Mouse (Mus musculus): ENCODE data around the gene Tbc1d30. TPM values are rescaled to one million over a fixed set of nuclear protein-coding genes. Genes with fewer than 3 reads are reported as not detected.

The Tbc1d30 gene
- polyA plus RNA-seq, 1 experiment from 2014 or later, result 18.2 TPM

DNA sequence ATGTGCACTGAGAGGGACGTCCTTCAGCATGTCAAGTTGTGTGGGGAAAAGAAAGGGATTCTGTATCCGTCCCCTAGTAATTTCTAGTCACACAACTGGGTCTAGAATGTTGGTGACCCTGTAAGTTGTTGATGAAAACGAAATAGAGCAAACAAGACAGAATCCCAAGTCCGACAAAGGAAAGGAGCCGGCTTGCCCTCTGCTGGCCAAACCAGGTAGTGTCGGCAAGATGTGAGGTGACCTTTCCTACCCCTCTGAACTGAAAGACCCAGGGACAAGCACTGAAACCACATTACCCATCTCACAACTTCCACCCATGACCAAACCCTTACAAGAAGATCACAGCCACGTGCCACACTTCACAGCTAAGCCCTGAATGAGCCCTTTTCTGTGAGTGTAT, 20.1 kb downstream of the Tbc1d30 start:
- Histone ChIP-seq H3K27me3 (replicated peaks) (no peaks in the 10 kb centered on the region), H3K27ac (replicated peaks) (no peak overlapping the region), H3K9me3 (replicated peaks) (no peaks in the 10 kb centered on the region), H3K4me3 (replicated peaks) (no peak overlapping the region), H3K36me3 (no peaks in the 10 kb centered on the region), H3K4me1 (no peaks in the 10 kb centered on the region), H3K4me2 (no peak overlapping the region), H3K9ac (replicated peaks) (no peak overlapping the region)
- ATAC-seq (ENCODE audit: low FRiP score), result no peak
- 11% methylated on average over 7 of the region's 7 CpGs for WGBS

DNA sequence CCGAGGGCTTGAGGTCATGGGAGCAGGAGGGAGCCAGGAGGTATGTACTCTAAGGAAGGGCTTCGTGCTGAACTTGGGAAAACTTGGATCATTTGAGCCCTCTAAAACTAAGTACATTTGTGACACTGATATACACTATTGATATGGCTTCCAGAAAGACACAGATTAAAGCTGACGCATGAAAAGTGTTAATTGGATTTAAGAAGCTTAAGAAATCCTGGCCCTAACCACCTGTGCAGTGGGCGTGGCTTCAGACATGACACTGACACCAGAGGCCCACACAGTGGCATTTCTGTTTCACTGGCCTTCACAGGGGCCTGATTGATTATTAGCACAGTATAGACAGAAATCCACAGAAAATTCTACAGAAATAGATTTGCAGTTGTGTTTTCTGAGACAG, 21.5 kb downstream of the Tbc1d30 start:
- no peaks in the 10 kb centered on the region for H3K36me3 ChIP-seq
- no peak for ATAC-seq (ENCODE audit: low FRiP score)
- H3K27me3 ChIP-seq (replicated peaks), result no peaks in the 10 kb centered on the region
- no peaks in the 10 kb centered on the region for H3K9me3 ChIP-seq (replicated peaks)
- 80% methylated on average over 4 of the region's 4 CpGs for WGBS
- no peaks in the 10 kb centered on the region for H3K4me1 ChIP-seq
- no peak overlapping the region for H3K27ac ChIP-seq (replicated peaks)
- no peak overlapping the region for H3K4me2 ChIP-seq
- no peak overlapping the region for H3K9ac ChIP-seq (replicated peaks)
- H3K4me3 ChIP-seq (replicated peaks), result no peak overlapping the region

DNA sequence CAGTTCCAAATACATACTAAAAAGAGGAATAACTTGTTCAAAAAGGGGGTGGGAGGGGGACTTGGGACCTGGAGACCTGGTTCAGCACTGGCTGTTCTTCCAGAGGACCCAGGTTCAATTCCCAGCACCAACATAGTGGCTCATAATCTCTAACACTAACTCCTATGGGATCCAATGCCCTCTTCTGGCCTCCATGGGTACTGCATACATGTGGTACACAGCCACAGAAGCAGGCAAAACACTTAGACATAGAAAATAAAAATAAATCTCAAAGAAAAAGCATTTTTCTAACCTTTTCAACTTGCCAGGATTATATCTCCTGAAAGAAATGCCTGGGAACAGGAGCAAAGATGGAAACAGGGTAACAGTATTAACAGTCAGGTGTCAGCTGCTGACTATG, 24.9 kb downstream of the Tbc1d30 start:
- ATAC-seq (ENCODE audit: low FRiP score), result no peak
- no peak overlapping the region for H3K4me3 ChIP-seq (replicated peaks)
- no peaks in the 10 kb centered on the region for H3K9me3 ChIP-seq (replicated peaks)
- H3K27ac ChIP-seq (replicated peaks), result no peak overlapping the region
- no peak overlapping the region for H3K4me2 ChIP-seq
- H3K9ac ChIP-seq (replicated peaks), result no peak overlapping the region
- H3K4me1 ChIP-seq, result no peaks in the 10 kb centered on the region
- no peaks in the 10 kb centered on the region for H3K27me3 ChIP-seq (replicated peaks)
- no peaks in the 10 kb centered on the region for H3K36me3 ChIP-seq

DNA sequence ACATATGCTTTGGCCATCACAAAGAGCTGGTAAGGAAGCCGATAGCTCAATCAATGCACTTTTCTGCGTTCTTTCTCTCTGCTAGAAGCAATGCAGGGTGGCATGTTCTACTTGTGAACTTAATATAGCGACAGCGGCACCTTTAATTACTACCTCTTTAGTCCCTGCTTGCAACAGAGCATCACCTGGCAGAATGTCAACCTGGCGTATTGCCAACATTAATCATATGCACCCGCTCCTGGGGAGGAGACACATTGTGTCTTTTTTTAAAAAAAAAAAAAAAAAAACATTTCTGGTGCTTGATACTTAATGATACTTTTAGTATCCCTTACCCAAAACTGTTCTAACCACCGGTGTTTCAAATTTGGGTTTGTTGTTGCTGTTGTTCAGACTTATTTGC, 27.6 kb downstream of the Tbc1d30 start:
- Histone ChIP-seq H3K9me3 (replicated peaks) (no peaks in the 10 kb centered on the region), H3K4me1 (no peaks in the 10 kb centered on the region), H3K27ac (replicated peaks) (no peak overlapping the region), H3K36me3 (no peaks in the 10 kb centered on the region), H3K9ac (replicated peaks) (no peak overlapping the region), H3K27me3 (replicated peaks) (no peaks in the 10 kb centered on the region), H3K4me3 (replicated peaks) (no peak overlapping the region), H3K4me2 (no peak overlapping the region)
- WGBS, result 81% methylated on average over 7 of the region's 7 CpGs
- no peak for ATAC-seq (ENCODE audit: low FRiP score)

DNA sequence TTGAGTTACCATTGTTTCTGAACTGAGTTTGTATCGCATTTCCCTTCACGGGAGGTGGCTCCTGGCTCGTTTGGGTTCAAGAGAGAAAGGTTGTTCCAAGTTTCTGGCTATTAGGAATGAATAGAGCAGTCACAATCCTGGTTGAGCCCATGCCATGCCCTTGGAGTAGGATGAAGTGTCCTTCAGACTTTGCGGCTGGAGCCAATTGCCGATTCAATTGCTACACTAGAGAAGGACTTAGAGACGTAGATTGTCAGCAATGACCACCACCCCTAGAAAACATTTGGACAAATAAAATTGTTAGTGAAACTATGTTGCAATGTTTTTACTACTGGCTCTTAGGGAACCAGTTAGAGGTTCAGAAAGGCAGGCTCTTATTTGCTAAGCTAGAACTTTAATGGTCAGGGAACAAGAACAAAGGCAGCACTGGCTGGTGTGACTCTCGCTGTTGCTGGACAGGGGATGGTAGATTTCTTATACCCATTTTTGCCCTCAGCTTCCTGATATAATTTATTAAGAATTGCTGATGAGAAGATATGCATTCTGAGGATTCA, 32.6 kb downstream of the Tbc1d30 start:
- WGBS, result 80% methylated on average over 7 of the region's 7 CpGs
- Histone ChIP-seq H3K4me2 (no peak overlapping the region), H3K36me3 (no peaks in the 10 kb centered on the region), H3K27ac (replicated peaks) (no peak overlapping the region), H3K27me3 (replicated peaks) (no peaks in the 10 kb centered on the region; the same call in 1 of the 2 replicates), H3K4me3 (replicated peaks) (no peak overlapping the region), H3K9me3 (replicated peaks) (no peaks in the 10 kb centered on the region), H3K4me1 (peaks cover 15% of the 10 kb centered on the region), H3K9ac (replicated peaks) (no peak overlapping the region)
- no peak for ATAC-seq (ENCODE audit: low FRiP score)

DNA sequence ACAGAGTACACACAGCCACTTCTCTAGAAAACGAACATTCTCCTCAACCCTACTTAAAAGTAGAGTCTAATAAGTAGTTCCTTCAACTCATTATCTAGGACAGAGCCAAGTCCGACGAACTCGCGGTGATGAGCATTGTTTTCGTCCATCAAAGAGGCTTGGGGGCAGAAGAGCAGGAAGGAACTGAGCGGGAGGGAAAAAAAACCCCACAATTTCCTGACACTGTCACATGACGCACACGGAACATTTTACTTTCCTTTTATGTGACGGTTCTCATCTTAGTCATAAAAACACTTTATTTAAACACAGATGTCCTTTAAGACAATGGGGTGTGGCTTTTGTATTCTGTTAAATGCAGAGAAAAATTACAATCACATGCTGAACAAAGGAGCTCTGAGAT, 34.7 kb downstream of the Tbc1d30 start:
- no peak overlapping the region for H3K27ac ChIP-seq (replicated peaks)
- WGBS, result 89% methylated on average over 10 of the region's 10 CpGs
- H3K27me3 ChIP-seq (replicated peaks), result no peaks in the 10 kb centered on the region; the same call in 1 of the 2 replicates
- no peaks in the 10 kb centered on the region for H3K36me3 ChIP-seq
- no peak overlapping the region for H3K4me3 ChIP-seq (replicated peaks)
- peaks cover 21% of the 10 kb centered on the region for H3K4me1 ChIP-seq
- no peak for ATAC-seq (ENCODE audit: low FRiP score)
- H3K4me2 ChIP-seq, result no peak overlapping the region
- no peak overlapping the region for H3K9ac ChIP-seq (replicated peaks)
- H3K9me3 ChIP-seq (replicated peaks), result no peaks in the 10 kb centered on the region

DNA sequence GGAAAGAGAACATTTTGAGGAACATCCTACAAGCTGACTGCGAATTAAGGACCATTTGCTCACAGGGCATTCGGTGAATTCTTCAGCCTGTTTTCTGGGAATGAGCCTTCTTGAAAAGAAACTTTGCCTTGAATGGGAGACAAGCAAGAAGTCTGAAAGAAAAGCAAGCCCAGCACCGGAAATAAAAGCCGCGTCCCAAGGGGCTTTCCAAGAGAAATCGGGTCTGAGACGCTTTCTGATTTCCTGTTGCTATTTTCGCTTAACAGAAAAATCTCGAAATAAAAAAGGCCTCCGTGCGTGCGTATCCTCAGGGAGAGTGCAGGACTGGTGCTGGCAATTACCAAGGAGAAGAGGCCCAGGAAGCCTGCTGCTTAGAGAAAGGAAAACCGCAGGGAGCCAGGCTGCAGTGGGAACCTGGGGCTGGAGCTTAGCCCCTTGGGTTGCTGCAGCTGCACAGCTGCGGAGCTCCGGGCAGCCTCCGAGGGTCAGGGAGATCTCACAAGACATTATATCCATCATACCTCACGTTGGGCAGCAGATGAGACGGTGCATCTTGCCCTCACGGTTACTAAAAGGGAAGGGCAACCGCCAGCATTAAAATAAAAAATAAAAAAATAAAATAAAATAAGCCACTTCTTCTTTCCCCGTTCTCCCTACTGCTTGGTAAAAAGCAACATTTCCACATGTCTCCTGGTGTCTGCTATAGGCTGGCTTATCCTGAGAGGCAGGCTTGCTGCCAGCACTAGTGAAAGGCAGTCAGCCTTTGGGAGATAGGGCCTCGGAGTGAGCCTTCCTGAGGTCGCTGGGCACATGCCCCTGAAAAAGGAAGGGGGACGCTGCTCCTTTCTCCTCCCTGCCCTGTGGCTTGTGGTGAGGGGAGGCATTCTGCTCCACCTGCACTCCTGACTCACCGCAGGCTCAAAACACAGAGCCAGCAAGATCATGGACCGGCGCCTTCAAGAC, 35.5 kb downstream of the Tbc1d30 start:
- no peaks in the 10 kb centered on the region; the same call in 1 of the 2 replicates for H3K27me3 ChIP-seq (replicated peaks)
- peak overlapping the region; percentile 49 for H3K27ac ChIP-seq (replicated peaks)
- peak overlapping the region; percentile 9; the same call in 1 of the 2 replicates for H3K4me3 ChIP-seq (replicated peaks)
- peak overlapping the region; percentile 33; the same call in 1 of the 2 replicates for H3K9ac ChIP-seq (replicated peaks)
- no peak for ATAC-seq (ENCODE audit: low FRiP score)
- no peaks in the 10 kb centered on the region for H3K36me3 ChIP-seq
- peak overlapping the region; percentile 43 for H3K4me2 ChIP-seq
- WGBS, result 28% methylated on average over 27 of the region's 27 CpGs
- H3K9me3 ChIP-seq (replicated peaks), result no peaks in the 10 kb centered on the region
- H3K4me1 ChIP-seq, result peaks cover 21% of the 10 kb centered on the region

DNA sequence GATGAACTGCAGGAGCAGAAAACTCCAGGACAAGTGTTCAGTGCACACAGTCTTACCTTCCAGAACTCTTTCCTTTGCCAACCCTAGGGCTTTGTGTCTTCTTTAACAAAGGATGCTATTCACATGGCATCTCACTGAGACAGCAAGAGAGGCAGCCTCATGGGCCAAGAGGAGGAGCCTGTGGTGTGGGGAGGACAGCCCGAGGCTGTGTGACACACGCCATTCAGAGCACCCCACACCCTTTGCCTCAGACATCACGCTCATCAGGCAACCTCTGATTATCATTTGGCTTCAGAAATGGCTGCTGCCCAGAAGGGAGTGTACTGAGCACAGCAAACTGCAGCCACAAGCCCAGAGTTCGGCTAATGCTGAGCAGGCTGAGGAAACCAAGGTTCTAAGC, 36.9 kb downstream of the Tbc1d30 start:
- H3K36me3 ChIP-seq, result no peaks in the 10 kb centered on the region
- WGBS, result 28% methylated on average over 4 of the region's 4 CpGs
- no peak for ATAC-seq (ENCODE audit: low FRiP score)
- H3K27ac ChIP-seq (replicated peaks), result no peak overlapping the region
- peaks cover 28% of the 10 kb centered on the region for H3K4me1 ChIP-seq
- no peaks in the 10 kb centered on the region; the same call in 1 of the 2 replicates for H3K27me3 ChIP-seq (replicated peaks)
- no peaks in the 10 kb centered on the region for H3K9me3 ChIP-seq (replicated peaks)
- H3K4me2 ChIP-seq, result no peak overlapping the region
- H3K9ac ChIP-seq (replicated peaks), result no peak overlapping the region
- no peak overlapping the region for H3K4me3 ChIP-seq (replicated peaks)

DNA sequence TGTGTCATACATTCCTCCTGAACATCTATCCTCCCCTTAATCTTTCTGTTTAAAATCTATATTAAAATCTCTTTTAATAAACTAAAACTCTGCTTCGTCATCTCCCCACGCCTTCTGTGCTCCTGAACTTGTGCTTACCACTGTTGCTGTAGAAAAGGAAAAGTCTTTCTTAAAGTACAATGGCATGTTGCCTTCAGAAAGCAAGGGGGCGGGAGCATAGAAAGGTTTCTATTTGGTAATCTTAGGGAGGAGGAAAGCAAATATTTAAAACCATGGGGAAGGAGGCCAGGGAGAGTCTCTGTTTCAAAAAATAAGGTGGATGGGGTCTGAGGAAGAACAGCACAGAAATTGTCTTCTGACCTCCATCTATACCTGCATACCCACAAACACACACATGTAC, 38.0 kb downstream of the Tbc1d30 start:
- WGBS, result 97% methylated on average over 3 of the region's 3 CpGs
- Histone ChIP-seq H3K4me2 (no peak overlapping the region), H3K4me1 (peaks cover 40% of the 10 kb centered on the region), H3K9me3 (replicated peaks) (no peaks in the 10 kb centered on the region), H3K27ac (replicated peaks) (no peak overlapping the region), H3K9ac (replicated peaks) (no peak overlapping the region), H3K27me3 (replicated peaks) (no peaks in the 10 kb centered on the region; the same call in 1 of the 2 replicates), H3K36me3 (no peaks in the 10 kb centered on the region), H3K4me3 (replicated peaks) (no peak overlapping the region)
- no peak for ATAC-seq (ENCODE audit: low FRiP score)

DNA sequence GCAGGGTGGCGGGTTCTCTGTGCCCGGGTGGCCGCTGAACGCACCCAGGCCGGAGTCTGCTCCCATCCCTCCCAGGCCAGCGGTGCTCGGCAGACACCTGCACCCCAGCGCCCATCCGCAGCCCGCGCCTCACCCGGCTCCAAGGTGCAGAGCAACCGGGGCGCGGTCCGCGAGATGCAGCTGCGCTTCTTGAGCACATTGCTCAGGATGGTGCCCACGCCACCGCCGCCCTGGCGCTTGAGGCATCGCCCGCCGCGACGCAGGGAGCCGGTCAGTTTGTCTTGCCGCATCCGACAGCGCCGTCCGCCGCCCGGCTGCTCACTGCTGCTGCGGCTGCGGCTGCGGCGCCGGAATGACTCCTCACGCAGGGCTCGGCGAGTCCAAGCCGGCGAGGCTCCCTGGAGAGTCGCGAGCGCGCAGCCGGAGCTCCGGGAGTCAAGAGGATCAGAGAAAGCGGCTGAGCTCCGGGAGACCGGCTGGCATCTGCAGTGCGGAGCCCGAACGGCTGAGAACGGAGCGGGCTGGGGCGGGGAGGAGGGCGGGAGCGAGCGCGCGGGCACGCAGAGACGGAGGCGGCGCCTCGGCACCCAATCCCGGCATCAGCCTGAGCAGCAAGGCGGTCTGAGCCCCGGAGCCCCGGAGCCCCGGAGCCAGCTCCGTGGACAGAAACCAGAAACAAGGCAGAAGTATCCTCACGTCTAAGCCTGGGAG, 40.4 kb downstream of the Tbc1d30 start:
- Histone ChIP-seq H3K27ac (replicated peaks) (peak overlapping the region; percentile 93), H3K4me1 (peaks cover 44% of the 10 kb centered on the region), H3K27me3 (replicated peaks) (no peaks in the 10 kb centered on the region; the same call in 1 of the 2 replicates), H3K4me2 (peak overlapping the region; percentile 60), H3K36me3 (no peaks in the 10 kb centered on the region; the same call in 1 of the 2 replicates), H3K9ac (replicated peaks) (peak overlapping the region; percentile 87), H3K4me3 (replicated peaks) (peak overlapping the region; percentile 67), H3K9me3 (replicated peaks) (no peaks in the 10 kb centered on the region)
- peak; percentile 93 for ATAC-seq (ENCODE audit: low FRiP score)
- under 1% methylated on average over 67 of the region's 77 CpGs for WGBS

DNA sequence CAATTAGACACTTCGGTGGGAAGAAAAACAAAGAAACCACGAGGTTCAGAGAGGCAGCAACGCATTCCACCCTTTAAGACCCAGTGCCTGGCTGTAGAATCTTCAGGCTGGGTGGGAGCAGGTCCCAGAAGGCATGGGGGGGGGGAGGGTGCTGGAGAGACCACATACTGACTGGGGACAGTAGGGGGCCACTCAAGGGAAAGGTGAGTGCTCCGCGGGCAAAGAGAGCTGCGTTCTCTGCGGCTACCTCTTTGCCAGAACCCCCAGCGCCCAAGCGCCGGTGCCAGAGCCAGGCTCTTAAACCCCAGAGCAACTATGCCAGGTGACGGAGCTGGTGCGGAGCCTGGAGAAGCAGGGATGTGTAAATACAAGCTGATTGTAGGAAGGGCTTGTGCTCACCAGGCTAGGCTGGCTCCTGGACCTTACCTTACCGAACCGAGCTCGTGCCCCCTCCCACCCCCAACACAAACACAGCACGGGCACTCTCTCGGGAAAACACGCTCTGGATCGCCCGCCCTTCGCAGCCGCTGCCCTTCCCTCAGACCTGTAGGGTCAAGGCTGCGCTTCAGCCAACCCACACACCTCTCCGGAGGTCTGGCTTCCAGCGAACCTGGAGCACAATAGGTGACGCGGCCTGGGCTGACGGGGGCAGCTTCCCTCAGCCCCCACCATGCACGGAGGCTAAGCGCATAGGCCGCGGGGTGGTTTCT, 41.1 kb downstream of the Tbc1d30 start:
- Histone ChIP-seq H3K9me3 (replicated peaks) (no peaks in the 10 kb centered on the region), H3K4me1 (peaks cover 39% of the 10 kb centered on the region), H3K36me3 (no peaks in the 10 kb centered on the region; the same call in 1 of the 2 replicates), H3K4me3 (replicated peaks) (peak overlapping the region; percentile 67), H3K4me2 (peak overlapping the region; percentile 60), H3K27ac (replicated peaks) (peak overlapping the region; percentile 93), H3K9ac (replicated peaks) (peak overlapping the region; percentile 87), H3K27me3 (replicated peaks) (no peaks in the 10 kb centered on the region; the same call in 1 of the 2 replicates)
- WGBS, result under 1% methylated on average over 32 of the region's 32 CpGs
- peak; percentile 65 for ATAC-seq (ENCODE audit: low FRiP score)

Measured in neural tube, embryonic 15.5 days (tissue).